Mouse (Mus musculus) CH12.LX (cell line): ENCODE measurements at regions not wholly inside any gene's neighbourhood (a gene's known extent, or its start where the extent isn't known, plus 50 kb on each side); places are given as distances from the start of the nearest gene placed in this dataset.
A peak's percentile ranks its signal among the peaks of the same experiment; 100 is the strongest.

Source experiments
- DNase-seq: peaks from one replicate; pipeline ENCODE4 v3.0.0-alpha.2; 2013; ENCODE audit errors: extremely low read depth
- H3K27ac ChIP-seq: 2 replicates; pipeline ENCODE4 v1.5.1; 2012; ENCODE audit warnings: low read depth, mild to moderate bottlenecking, control low read depth, moderate library complexity; ENCODE audit not compliant: insufficient read depth
- H3K27me3 ChIP-seq: replicated peaks from 2 replicates; pipeline ENCODE3; 2012; ENCODE audit warnings: inconsistent platforms
- H3K36me3 ChIP-seq, 2 experiments: replicated peaks in 1 of 2; 2 replicates each; pipeline versions ENCODE3 to v1.6.1; 2012; ENCODE audit warnings: inconsistent platforms in 1 of 2, low read length in 1 of 2, mild to moderate bottlenecking in 1 of 2, mixed read lengths in 1 of 2, moderate library complexity in 1 of 2; ENCODE audit not compliant: control insufficient read depth in 1 of 2, insufficient read depth in 1 of 2
- H3K4me1 ChIP-seq, 2 experiments: 2 replicates each; pipeline ENCODE4 v1.6.1; 2012; ENCODE audit warnings: inconsistent platforms in 1 of 2, moderate library complexity in 1 of 2; ENCODE audit not compliant: insufficient read depth in 2 of 2, control insufficient read depth in 1 of 2
- H3K4me2 ChIP-seq: 2 replicates; pipeline ENCODE4 v1.6.1; 2012; ENCODE audit warnings: low read depth, mild to moderate bottlenecking, control low read depth; ENCODE audit not compliant: poor library complexity, insufficient read depth, severe bottlenecking
- H3K4me3 ChIP-seq, 3 experiments: fragments of 150-350 bp in 1 of 3; sonication (generic) in 1 of 3; replicated peaks in 1 of 3; 2 replicates each; pipeline versions ENCODE3 to v1.5.1; 2011 to 2012; ENCODE audit warnings: low read depth in 2 of 3, low read length in 2 of 3, mild to moderate bottlenecking in 2 of 3, moderate library complexity in 2 of 3, control low read depth in 1 of 3, improper control_type of control experiment in 1 of 3, inconsistent platforms in 1 of 3, mixed read lengths in 1 of 3; ENCODE audit not compliant: poor library complexity in 1 of 3
- H3K79me2 ChIP-seq: replicated peaks from 2 replicates; pipeline ENCODE4 v1.6.1; 2012; ENCODE audit warnings: mild to moderate bottlenecking, moderate library complexity; ENCODE audit not compliant: control insufficient read depth, poor library complexity, insufficient read depth, severe bottlenecking; ENCODE audit errors: extremely low read depth
- H3K9ac ChIP-seq: 2 replicates; pipeline ENCODE4 v1.6.1; 2012; ENCODE audit warnings: low read depth, mild to moderate bottlenecking, control low read depth, moderate library complexity; ENCODE audit not compliant: insufficient read depth
- H3K9me3 ChIP-seq: replicated peaks from 2 replicates; pipeline ENCODE3; 2012; ENCODE audit warnings: low read length, inconsistent platforms, mixed read lengths
- E2F4 ChIP-seq: IDR thresholded peaks from 2 replicates; pipeline ENCODE4 v1.6.1; 2011; ENCODE audit warnings: low read depth, low read length, improper control_type of control experiment; ENCODE audit not compliant: insufficient replicate concordance
- ETS1 ChIP-seq: conservative IDR thresholded peaks from 2 replicates; pipeline ENCODE4 v1.6.1; 2012; ENCODE audit warnings: low read depth, mild to moderate bottlenecking, inconsistent platforms, low read length, improper control_type of control experiment, moderate library complexity
- GABPA ChIP-seq: IDR thresholded peaks from 2 replicates; pipeline ENCODE4 v1.6.1; 2012; ENCODE audit warnings: low read depth, low read length, improper control_type of control experiment, inconsistent platforms; ENCODE audit not compliant: insufficient replicate concordance
- HCFC1 ChIP-seq: IDR thresholded peaks from 2 replicates; pipeline ENCODE4 v1.6.1; 2012; ENCODE audit warnings: low read depth, mild to moderate bottlenecking, inconsistent platforms, low read length, improper control_type of control experiment
- IRF4 ChIP-seq: IDR thresholded peaks from 2 replicates; pipeline ENCODE4 v1.6.1; 2014; ENCODE audit warnings: low read depth, mild to moderate bottlenecking, inconsistent platforms, low read length, improper control_type of control experiment
- JUN ChIP-seq: IDR thresholded peaks from 2 replicates; pipeline ENCODE4 v1.6.1; 2011; ENCODE audit warnings: low read depth, mild to moderate bottlenecking, low read length, improper control_type of control experiment, moderate library complexity; ENCODE audit not compliant: insufficient read depth
- JUND ChIP-seq: conservative IDR thresholded peaks from 2 replicates; pipeline ENCODE4 v1.6.1; 2011; ENCODE audit warnings: low read depth, low read length, improper control_type of control experiment
- MAFK ChIP-seq: IDR thresholded peaks from 2 replicates; pipeline ENCODE4 v1.6.1; 2011; ENCODE audit warnings: low read length, improper control_type of control experiment; ENCODE audit not compliant: insufficient replicate concordance
- MAX ChIP-seq: IDR thresholded peaks from 2 replicates; pipeline ENCODE4 v1.6.1; 2011; ENCODE audit warnings: low read length, improper control_type of control experiment
- NELFE ChIP-seq: IDR thresholded peaks from 2 replicates; pipeline ENCODE4 v1.6.1; 2011; ENCODE audit warnings: low read depth, low read length, improper control_type of control experiment
- RAD21 ChIP-seq: IDR thresholded peaks from 2 replicates; pipeline ENCODE4 v1.6.1; 2011; ENCODE audit warnings: low read depth, mild to moderate bottlenecking, low read length, improper control_type of control experiment, moderate library complexity
- RCOR1 ChIP-seq: conservative IDR thresholded peaks from 2 replicates; pipeline ENCODE4 v1.6.1; 2012; ENCODE audit warnings: low read depth, mild to moderate bottlenecking, inconsistent platforms, low read length, improper control_type of control experiment
- SIN3A ChIP-seq: IDR thresholded peaks from 2 replicates; pipeline ENCODE4 v1.6.1; 2012; ENCODE audit warnings: low read length, improper control_type of control experiment, inconsistent platforms
- SMC3 ChIP-seq: IDR thresholded peaks from 2 replicates; pipeline ENCODE4 v1.6.1; 2011; ENCODE audit warnings: low read depth, low read length, improper control_type of control experiment
- TCF12 ChIP-seq: IDR thresholded peaks from 2 replicates; pipeline ENCODE4 v1.6.1; 2014; ENCODE audit warnings: low read depth, mild to moderate bottlenecking, inconsistent platforms, low read length, improper control_type of control experiment
- UBTF ChIP-seq: IDR thresholded peaks from 2 replicates; pipeline ENCODE4 v1.6.1; 2012; ENCODE audit warnings: low read depth, mild to moderate bottlenecking, inconsistent platforms, low read length, improper control_type of control experiment, moderate library complexity
- ZC3H11A ChIP-seq: IDR thresholded peaks from 2 replicates; pipeline ENCODE4 v1.6.1; 2012; ENCODE audit warnings: low read depth, mild to moderate bottlenecking, inconsistent platforms, low read length, improper control_type of control experiment
- ZMIZ1 ChIP-seq: IDR thresholded peaks from 2 replicates; pipeline ENCODE4 v1.6.1; 2012; ENCODE audit warnings: low read depth, mild to moderate bottlenecking, inconsistent platforms, low read length, improper control_type of control experiment
- ZNF384 ChIP-seq: IDR thresholded peaks from 2 replicates; pipeline ENCODE4 v1.6.1; 2012; ENCODE audit warnings: low read depth, low read length, improper control_type of control experiment, inconsistent platforms
- dilution Hi-C: fragments of 300-500 bp; cut with MboI; formaldehyde crosslinking; loops from 2 replicates; pipeline ENCODE4 v1.14.3; 2020; ENCODE audit warnings: low sequenced_read_pairs; ENCODE audit not compliant: extremely low pct_unique_long_range_greater_than_20kb, extremely low pct_ligation_motif_present
- in situ Hi-C: fragments of 300-500 bp; cut with MboI; formaldehyde crosslinking; loops from 3 replicates; pipeline ENCODE4 v1.14.3; 2019; ENCODE audit warnings: low sequenced_read_pairs, low pct_ligation_motif_present, low pct_unique_long_range_greater_than_20kb, mixed read lengths

- dilution Hi-C loops, result no loop called here
- Histone ChIP-seq H3K79me2 (no peaks in the 10 kb centered on the region), H3K4me3 (no peak overlapping the region), H3K27ac (no peak overlapping the region), H3K9me3 (peaks cover 27% of the 10 kb centered on the region), H3K27me3 (no peaks in the 10 kb centered on the region), H3K4me1 (no peaks in the 10 kb centered on the region), H3K4me2 (no peak overlapping the region), H3K9ac (no peak overlapping the region), H3K36me3 (no peaks in the 10 kb centered on the region)
- DNase-seq, result no peak
- in situ Hi-C loops, result no loop called here
- TF ChIP-seq JUN (no peak), ZNF384 (no peak), JUND (no peak), NELFE (no peak), SIN3A (no peak), UBTF (no peak), RCOR1 (no peak), IRF4 (no peak), ZC3H11A (no peak), MAX (no peak), E2F4 (no peak), SMC3 (no peak), MAFK (no peak), TCF12 (no peak), GABPA (no peak), ZMIZ1 (no peak)
Measured at GRCm38 (mm10) chr17:58596661-58597060, 394.5 kb downstream of the Pdzph1 start.

DNA sequence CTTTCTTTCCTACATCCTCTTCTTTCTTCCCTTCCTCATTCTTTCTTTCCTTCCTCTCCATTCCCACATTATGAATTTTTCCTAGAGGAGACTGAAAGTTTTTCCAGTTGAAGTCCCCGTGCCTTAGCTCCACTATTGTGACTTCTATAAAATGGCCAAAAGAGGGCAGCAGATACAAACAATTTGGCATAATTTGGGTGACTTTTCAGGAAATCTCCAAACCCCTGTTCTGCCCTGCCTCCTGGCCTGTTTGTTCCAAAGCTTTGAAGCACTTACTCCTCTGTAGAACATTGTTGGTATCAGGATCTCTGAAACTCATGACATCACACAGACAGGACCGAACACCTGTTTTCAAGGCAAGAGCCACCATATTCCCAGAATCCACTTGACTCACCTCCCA, 403.2 kb downstream of the Pdzph1 start:
- dilution Hi-C loops, result no loop called here
- Histone ChIP-seq H3K4me3 (no peak overlapping the region), H3K4me2 (no peak overlapping the region), H3K79me2 (no peaks in the 10 kb centered on the region), H3K9ac (no peak overlapping the region), H3K36me3 (no peaks in the 10 kb centered on the region), H3K9me3 (peaks cover 36% of the 10 kb centered on the region), H3K27ac (no peak overlapping the region), H3K27me3 (no peaks in the 10 kb centered on the region), H3K4me1 (no peaks in the 10 kb centered on the region)
- DNase-seq, result no peak
- in situ Hi-C loops, result no loop called here
- TF ChIP-seq HCFC1 (no peak), ETS1 (no peak), RAD21 (peak; percentile 11)
